Mouse (Mus musculus) cortical plate, adult 2 months (tissue): ENCODE data around the gene Myh9.

Experiments
- CTCF ChIP-seq: fragments of 200-500 bp; IDR thresholded peaks from 2 replicates; pipeline ENCODE4 v1.5.1; 2011; ENCODE audit warnings: mild to moderate bottlenecking, control low read depth, low read length; ENCODE audit not compliant: insufficient read depth; ENCODE audit errors: extremely low read depth
- POLR2A ChIP-seq: fragments of 200-500 bp; IDR thresholded peaks from 2 replicates; pipeline ENCODE4 v1.6.1; 2011; ENCODE audit warnings: mild to moderate bottlenecking, low read length, control low read depth; ENCODE audit not compliant: insufficient read depth; ENCODE audit errors: extremely low read depth

- TF ChIP-seq CTCF = no peak
- no peak for TF ChIP-seq POLR2A
These were observed 77.5 kb downstream of the Myh9 start for GRCm38 (mm10) chr15:77764391-77765006.
